Mouse (Mus musculus) 3T3-L1 (cell line): ENCODE results near the gene Snx20.
A peak's percentile ranks its signal among the peaks of the same experiment; 100 is the strongest.
"Not testable (repeated sequence)": the region's sequence is repeated elsewhere in the genome, so short reads cannot be mapped to it uniquely, and the experiment has no call there.

ENCODE experiments used
- DNase-seq: peaks from one replicate; pipeline ENCODE4 v3.0.0-alpha.2; 2015; ENCODE audit warnings: low read depth, low spot score

The Snx20 gene

GRCm38 (mm10) chr8:88635474-88636397, at the start of gene Snx20:
TSS of gene Snx20 (minus strand) at chr8:88636128.
- no peak for DNase-seq

- DNase-seq: peak; percentile 51
Observed at GRCm38 (mm10) chr8:88683656-88684289, 47.8 kb upstream of the Snx20 start.

- no peak for DNase-seq
Observed at GRCm38 (mm10) chr8:88681046-88681445, 45.1 kb upstream of the Snx20 start.

- DNase-seq: no peak
Observed at GRCm38 (mm10) chr8:88680566-88680965, 44.6 kb upstream of the Snx20 start.

GRCm38 (mm10) chr8:88677071-88677470, 41.1 kb upstream of the Snx20 start:
- no peak for DNase-seq

GRCm38 (mm10) chr8:88675372-88676165, 39.6 kb upstream of the Snx20 start:
- DNase-seq: no peak

GRCm38 (mm10) chr8:88673859-88674258, 37.9 kb upstream of the Snx20 start:
- no peak for DNase-seq

GRCm38 (mm10) chr8:88671575-88671974, 35.6 kb upstream of the Snx20 start:
- DNase-seq: no peak

- no peak for DNase-seq
Observed at GRCm38 (mm10) chr8:88670782-88671181, 34.9 kb upstream of the Snx20 start.

- DNase-seq: peak; percentile 44
Observed at GRCm38 (mm10) chr8:88668400-88669086, 32.6 kb upstream of the Snx20 start.

- no peak for DNase-seq
Observed at GRCm38 (mm10) chr8:88666435-88666834, 30.5 kb upstream of the Snx20 start.

GRCm38 (mm10) chr8:88664947-88665346, 29.0 kb upstream of the Snx20 start:
- no peak for DNase-seq

- no peak for DNase-seq
Observed at GRCm38 (mm10) chr8:88664121-88664520, 28.2 kb upstream of the Snx20 start.

- no peak for DNase-seq
Observed at GRCm38 (mm10) chr8:88662401-88662821, 26.5 kb upstream of the Snx20 start.

GRCm38 (mm10) chr8:88659873-88660272, 23.9 kb upstream of the Snx20 start:
- DNase-seq: no peak

- DNase-seq: peak; percentile 49
Observed at GRCm38 (mm10) chr8:88655334-88655733, 19.4 kb upstream of the Snx20 start.

- not testable (repeated sequence) for DNase-seq
Observed at GRCm38 (mm10) chr8:88651122-88651521, 15.2 kb upstream of the Snx20 start.

GRCm38 (mm10) chr8:88650016-88650708, 14.2 kb upstream of the Snx20 start:
- no peak for DNase-seq

- no peak for DNase-seq
Observed at GRCm38 (mm10) chr8:88648322-88648721, 12.4 kb upstream of the Snx20 start.

- DNase-seq: no peak
Observed at GRCm38 (mm10) chr8:88646837-88647778, 11.2 kb upstream of the Snx20 start, which contains the start of gene Nod2. TSS of gene Nod2 (plus strand) at chr8:88647315.
